Mouse (Mus musculus) megakaryocyte, embryonic 14.5 days (primary cell): Measurements from ENCODE around the gene Cerkl.

Experiments
- FLI1 ChIP-seq: IDR thresholded peaks from 2 replicates; pipeline ENCODE4 v1.6.1; 2012; ENCODE audit warnings: low read length, inconsistent platforms, mixed read lengths
- GATA1 ChIP-seq: IDR thresholded peaks from 3 replicates; pipeline ENCODE4 v1.6.1; 2012; ENCODE audit warnings: mixed read lengths, low read length, inconsistent platforms, borderline replicate concordance

GRCm38 (mm10) chr2:79398831-79399230, 57.8 kb downstream of the Cerkl start:
- no peak for TF ChIP-seq GATA1
- TF ChIP-seq FLI1: no peak
